Mouse (Mus musculus): ENCODE measurements around the gene Spag9. TPM values are rescaled to one million over a fixed set of nuclear protein-coding genes. Genes with fewer than 3 reads are reported as not detected.

Spag9 gene
- polyA plus RNA-seq, 1 experiment from 2014 or later = 17.8 TPM

DNA sequence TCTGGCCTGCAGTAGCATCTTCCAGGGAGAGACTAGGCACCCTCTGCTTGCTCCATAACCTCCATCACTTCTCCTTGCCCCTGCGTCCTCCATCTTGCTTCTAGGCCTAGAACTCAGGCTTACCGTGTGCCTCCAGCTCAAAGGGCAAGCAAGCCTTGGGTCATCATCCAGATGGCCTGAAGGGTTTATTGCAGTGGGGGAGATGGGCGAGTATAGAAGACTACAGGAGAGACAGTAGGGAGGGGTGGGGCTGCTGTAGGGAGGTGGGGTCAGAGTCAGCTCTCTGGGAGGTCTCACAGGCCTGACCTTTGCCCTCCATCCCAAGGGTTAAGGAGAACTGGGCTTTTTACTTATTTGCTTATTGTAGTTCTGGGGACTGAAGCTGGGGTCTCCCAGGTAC, 144.6 kb downstream of the Spag9 start:
- 65% methylated on average over 3 of the region's 3 CpGs for WGBS
- H3K27ac ChIP-seq (ENCODE audit: low read length) = no peak overlapping the region
- H3K27me3 ChIP-seq (replicated peaks; ENCODE audit: control insufficient read depth, insufficient read depth, low read length) = no peaks in the 10 kb centered on the region
- H3K9me3 ChIP-seq (ENCODE audit: control insufficient read depth, low read length) = no peaks in the 10 kb centered on the region
- H3K4me3 ChIP-seq (ENCODE audit: low read length) = no peak overlapping the region
- H3K4me2 ChIP-seq (ENCODE audit: low read depth, low read length) = no peak overlapping the region
- no peaks in the 10 kb centered on the region for H3K36me3 ChIP-seq (ENCODE audit: control insufficient read depth, insufficient read depth, low read length)
- H3K4me1 ChIP-seq (ENCODE audit: control insufficient read depth, insufficient read depth, low read length) = peaks cover 20% of the 10 kb centered on the region
- no peak for ATAC-seq
- H3K9ac ChIP-seq (ENCODE audit: low read depth, low read length) = no peak overlapping the region

DNA sequence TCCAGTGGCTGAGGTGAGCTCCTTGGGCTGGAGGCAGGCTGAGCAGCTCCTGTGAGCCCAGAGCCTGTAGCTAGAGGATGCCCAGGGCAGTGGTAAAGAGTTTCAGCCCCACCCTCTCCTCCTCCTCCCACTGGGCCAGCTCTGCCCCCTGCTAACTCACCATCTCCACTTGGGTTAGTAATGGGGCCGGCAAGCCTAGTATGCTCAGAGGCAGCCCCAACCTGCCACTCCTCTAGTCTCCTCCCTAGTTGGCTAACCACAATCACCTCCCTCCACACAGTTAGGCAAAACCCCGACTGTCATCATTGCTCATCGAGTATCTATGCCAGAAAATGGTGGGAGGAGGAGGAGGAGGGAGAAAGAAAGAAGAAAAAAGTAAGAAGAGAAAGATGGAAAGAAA, 145.7 kb downstream of the Spag9 start:
- ATAC-seq = no peak
- H3K4me3 ChIP-seq (ENCODE audit: low read length) = no peak overlapping the region
- peaks cover 18% of the 10 kb centered on the region for H3K4me1 ChIP-seq (ENCODE audit: control insufficient read depth, insufficient read depth, low read length)
- no peak overlapping the region for H3K27ac ChIP-seq (ENCODE audit: low read length)
- WGBS = 63% methylated on average over 3 of the region's 3 CpGs
- H3K4me2 ChIP-seq (ENCODE audit: low read depth, low read length) = no peak overlapping the region
- H3K9me3 ChIP-seq (ENCODE audit: control insufficient read depth, low read length) = no peaks in the 10 kb centered on the region
- H3K9ac ChIP-seq (ENCODE audit: low read depth, low read length) = no peak overlapping the region
- no peaks in the 10 kb centered on the region for H3K27me3 ChIP-seq (replicated peaks; ENCODE audit: control insufficient read depth, insufficient read depth, low read length)
- no peaks in the 10 kb centered on the region for H3K36me3 ChIP-seq (ENCODE audit: control insufficient read depth, insufficient read depth, low read length)

DNA sequence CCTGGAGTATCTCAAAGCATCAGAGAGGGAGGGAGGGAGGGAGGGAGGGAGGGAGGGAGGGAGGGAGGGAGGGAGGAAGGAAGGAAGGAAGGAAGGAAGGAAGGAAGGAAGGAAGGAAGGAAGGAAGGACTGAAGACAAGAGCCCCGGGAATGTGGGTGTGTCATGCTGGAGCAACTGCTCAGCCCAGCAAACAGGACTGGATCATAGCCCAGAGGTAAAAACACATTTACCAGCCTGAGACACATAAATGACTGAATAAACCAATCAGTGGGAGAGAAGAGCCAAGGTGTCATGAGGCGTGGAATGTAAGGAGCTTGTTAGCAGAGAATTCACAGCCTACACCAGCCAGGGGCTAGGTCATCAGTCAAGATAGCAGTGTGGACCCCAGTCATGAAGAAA, 147.4 kb downstream of the Spag9 start:
- Histone ChIP-seq H3K9me3 (ENCODE audit: control insufficient read depth, low read length) (no peaks in the 10 kb centered on the region), H3K4me1 (ENCODE audit: control insufficient read depth, insufficient read depth, low read length) (peaks cover 4% of the 10 kb centered on the region), H3K9ac (ENCODE audit: low read depth, low read length) (no peak overlapping the region), H3K27ac (ENCODE audit: low read length) (no peak overlapping the region), H3K4me3 (ENCODE audit: low read length) (no peak overlapping the region), H3K27me3 (replicated peaks; ENCODE audit: control insufficient read depth, insufficient read depth, low read length) (no peaks in the 10 kb centered on the region), H3K4me2 (ENCODE audit: low read depth, low read length) (no peak overlapping the region), H3K36me3 (ENCODE audit: control insufficient read depth, insufficient read depth, low read length) (no peaks in the 10 kb centered on the region)
- no peak for ATAC-seq
- 63% methylated on average over 2 of the region's 2 CpGs for WGBS

DNA sequence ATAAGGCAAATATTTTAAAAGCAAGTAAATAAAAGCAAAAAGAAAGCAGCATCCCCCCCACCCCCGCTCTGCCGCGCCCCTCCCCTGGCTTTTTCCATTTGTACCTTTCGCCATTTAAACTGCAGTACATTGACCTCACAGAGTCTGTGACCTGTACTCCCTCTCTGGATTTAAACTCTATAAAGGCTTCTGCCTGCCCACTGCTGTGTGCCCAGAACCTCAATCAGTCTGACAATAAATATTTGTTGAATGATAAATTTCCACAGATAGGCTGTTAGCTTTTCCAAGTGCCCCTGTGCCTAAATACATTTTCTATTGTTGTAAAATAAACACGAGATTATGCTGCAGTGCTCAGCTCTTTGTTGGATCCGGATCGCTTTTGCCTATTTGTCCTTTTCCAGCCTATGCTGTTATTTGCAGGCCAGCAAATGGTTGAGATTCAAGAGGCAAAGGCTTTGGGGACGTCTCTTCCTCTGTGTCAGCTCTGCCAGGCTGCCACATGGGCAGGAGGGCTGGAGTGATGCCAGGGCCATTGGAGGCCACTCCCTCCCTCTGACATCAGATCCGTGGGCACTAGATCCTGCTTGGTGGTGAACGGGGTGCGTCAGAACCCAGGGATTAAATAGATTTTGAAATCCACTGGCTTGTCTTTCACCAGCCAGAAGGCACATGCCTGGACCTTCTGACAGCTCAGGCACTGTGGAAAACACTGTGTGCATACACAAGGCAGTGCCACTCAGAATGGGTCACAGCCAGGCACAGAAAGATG, 149.1 kb downstream of the Spag9 start:
- no peaks in the 10 kb centered on the region for H3K9me3 ChIP-seq (ENCODE audit: control insufficient read depth, low read length)
- H3K4me3 ChIP-seq (ENCODE audit: low read length) = no peak overlapping the region
- no peaks in the 10 kb centered on the region for H3K36me3 ChIP-seq (ENCODE audit: control insufficient read depth, insufficient read depth, low read length)
- WGBS = 55% methylated on average over 11 of the region's 11 CpGs
- H3K9ac ChIP-seq (ENCODE audit: low read depth, low read length) = no peak overlapping the region
- H3K4me2 ChIP-seq (ENCODE audit: low read depth, low read length) = no peak overlapping the region
- peaks cover 5% of the 10 kb centered on the region for H3K4me1 ChIP-seq (ENCODE audit: control insufficient read depth, insufficient read depth, low read length)
- 0 out of 2 replicates have a peak overlapping the region, but pooled peaks have one; percentile 43 for H3K27ac ChIP-seq (ENCODE audit: low read length)
- no peak for ATAC-seq
- no peaks in the 10 kb centered on the region for H3K27me3 ChIP-seq (replicated peaks; ENCODE audit: control insufficient read depth, insufficient read depth, low read length)

DNA sequence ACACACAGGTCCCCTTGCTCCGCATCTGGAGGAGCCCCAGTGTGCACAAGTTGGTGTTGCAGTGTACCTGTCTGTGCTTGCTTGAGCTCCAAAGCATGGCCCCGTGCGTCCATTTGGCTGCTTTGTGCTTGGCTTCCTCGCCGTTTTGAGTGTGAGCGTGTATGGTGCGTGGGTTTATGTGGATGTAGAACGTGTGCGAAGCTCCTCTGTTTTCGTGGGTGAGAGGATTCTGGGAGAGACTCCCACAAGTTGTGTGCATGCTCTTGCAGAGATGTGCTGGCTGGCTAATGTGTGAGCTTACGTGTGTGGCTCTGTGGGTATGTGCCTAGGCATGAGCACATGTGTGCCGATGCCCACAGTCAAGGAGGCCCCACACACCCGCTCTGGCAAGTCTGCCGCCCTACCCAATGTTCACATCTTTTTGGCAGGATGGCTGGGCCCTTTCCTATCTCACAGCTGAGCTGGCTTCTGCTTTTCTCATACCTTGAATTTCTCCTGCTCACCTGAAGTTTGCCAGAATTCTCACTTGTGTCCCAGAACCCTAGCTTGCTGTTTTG, 150.2 kb downstream of the Spag9 start:
- H3K27ac ChIP-seq (ENCODE audit: low read length) = no peak overlapping the region
- no peak for ATAC-seq
- WGBS = 89% methylated on average over 14 of the region's 14 CpGs
- no peak overlapping the region for H3K9ac ChIP-seq (ENCODE audit: low read depth, low read length)
- H3K36me3 ChIP-seq (ENCODE audit: control insufficient read depth, insufficient read depth, low read length) = no peaks in the 10 kb centered on the region
- no peaks in the 10 kb centered on the region for H3K9me3 ChIP-seq (ENCODE audit: control insufficient read depth, low read length)
- H3K27me3 ChIP-seq (replicated peaks; ENCODE audit: control insufficient read depth, insufficient read depth, low read length) = no peaks in the 10 kb centered on the region
- no peak overlapping the region for H3K4me2 ChIP-seq (ENCODE audit: low read depth, low read length)
- H3K4me3 ChIP-seq (ENCODE audit: low read length) = no peak overlapping the region
- H3K4me1 ChIP-seq (ENCODE audit: control insufficient read depth, insufficient read depth, low read length) = peaks cover 12% of the 10 kb centered on the region

DNA sequence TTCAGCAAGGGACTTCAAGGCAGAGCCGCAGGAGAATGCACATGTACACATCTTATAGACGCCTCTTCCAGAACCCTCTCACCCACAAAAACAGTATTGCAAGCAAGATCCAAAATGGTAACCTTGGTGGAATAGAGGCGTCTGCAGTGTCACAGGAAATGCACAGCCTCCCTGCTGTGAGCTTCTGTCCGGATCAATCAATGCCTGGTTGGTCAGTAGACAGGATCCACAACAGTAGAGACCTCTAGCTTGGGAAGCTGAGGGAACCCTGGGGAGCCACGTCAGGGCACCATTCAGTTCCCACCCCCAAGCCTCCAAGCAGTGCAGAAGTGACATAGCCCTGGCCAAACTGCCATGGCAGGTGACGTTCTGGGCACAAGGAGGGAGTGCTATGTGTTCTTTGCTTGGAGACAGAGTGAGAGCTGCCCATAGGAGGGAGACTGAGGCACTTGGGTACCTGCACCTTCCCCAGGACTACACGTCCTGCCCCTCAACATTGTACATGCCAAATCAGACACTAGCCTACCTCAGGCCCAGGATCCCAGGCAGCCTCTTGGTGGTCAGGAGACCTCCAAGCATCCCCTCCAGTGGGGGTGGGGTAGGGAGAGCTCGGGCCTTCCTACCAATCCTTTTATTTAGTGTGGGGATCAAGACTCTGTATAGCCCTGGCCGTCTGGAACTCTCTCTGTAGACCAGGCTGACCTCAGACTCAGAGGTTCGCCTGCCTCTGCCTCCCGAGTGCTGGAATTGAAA, 151.0 kb downstream of the Spag9 start:
- Histone ChIP-seq H3K9me3 (ENCODE audit: control insufficient read depth, low read length) (no peaks in the 10 kb centered on the region), H3K4me2 (ENCODE audit: low read depth, low read length) (no peak overlapping the region), H3K27ac (ENCODE audit: low read length) (no peak overlapping the region), H3K4me1 (ENCODE audit: control insufficient read depth, insufficient read depth, low read length) (peaks cover 12% of the 10 kb centered on the region), H3K27me3 (replicated peaks; ENCODE audit: control insufficient read depth, insufficient read depth, low read length) (no peaks in the 10 kb centered on the region), H3K4me3 (ENCODE audit: low read length) (no peak overlapping the region), H3K36me3 (ENCODE audit: control insufficient read depth, insufficient read depth, low read length) (no peaks in the 10 kb centered on the region), H3K9ac (ENCODE audit: low read depth, low read length) (no peak overlapping the region)
- 81% methylated on average over 11 of the region's 11 CpGs for WGBS
- no peak for ATAC-seq

DNA sequence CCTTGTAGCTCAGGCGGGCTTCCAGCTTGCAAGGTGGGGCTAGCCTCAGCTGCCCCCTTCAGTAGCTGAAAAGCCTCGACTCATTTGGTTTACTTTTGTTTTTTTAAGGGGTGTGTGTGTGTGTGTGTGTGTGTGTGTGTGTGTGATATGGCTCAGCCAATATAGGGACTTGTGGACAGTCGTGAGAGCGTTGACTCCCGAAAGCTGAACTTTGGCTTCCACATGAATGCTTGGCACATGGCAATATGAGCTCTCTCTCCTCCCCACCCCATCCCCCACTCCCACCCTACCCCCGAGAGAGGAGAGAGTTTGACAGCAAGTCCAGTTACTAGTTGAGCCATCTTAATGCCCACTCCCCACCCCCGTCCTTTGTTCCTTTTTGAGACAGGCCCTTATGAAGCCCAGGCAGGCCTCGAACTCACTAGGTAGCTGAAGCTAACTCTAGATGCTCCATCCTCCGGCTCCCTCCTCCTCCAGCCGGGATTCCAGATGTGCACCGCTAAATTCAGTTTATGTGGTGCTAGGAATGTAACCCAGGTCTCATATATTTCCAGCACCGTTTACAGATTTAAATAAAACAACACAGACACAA, 152.3 kb downstream of the Spag9 start:
- Histone ChIP-seq H3K9me3 (ENCODE audit: control insufficient read depth, low read length) (no peaks in the 10 kb centered on the region), H3K9ac (ENCODE audit: low read depth, low read length) (no peak overlapping the region), H3K36me3 (ENCODE audit: control insufficient read depth, insufficient read depth, low read length) (no peaks in the 10 kb centered on the region), H3K27ac (ENCODE audit: low read length) (no peak overlapping the region), H3K27me3 (replicated peaks; ENCODE audit: control insufficient read depth, insufficient read depth, low read length) (no peaks in the 10 kb centered on the region), H3K4me2 (ENCODE audit: low read depth, low read length) (no peak overlapping the region), H3K4me3 (ENCODE audit: low read length) (no peak overlapping the region), H3K4me1 (ENCODE audit: control insufficient read depth, insufficient read depth, low read length) (peaks cover 12% of the 10 kb centered on the region)
- 72% methylated on average over 12 of the region's 12 CpGs for WGBS
- no peak for ATAC-seq

DNA sequence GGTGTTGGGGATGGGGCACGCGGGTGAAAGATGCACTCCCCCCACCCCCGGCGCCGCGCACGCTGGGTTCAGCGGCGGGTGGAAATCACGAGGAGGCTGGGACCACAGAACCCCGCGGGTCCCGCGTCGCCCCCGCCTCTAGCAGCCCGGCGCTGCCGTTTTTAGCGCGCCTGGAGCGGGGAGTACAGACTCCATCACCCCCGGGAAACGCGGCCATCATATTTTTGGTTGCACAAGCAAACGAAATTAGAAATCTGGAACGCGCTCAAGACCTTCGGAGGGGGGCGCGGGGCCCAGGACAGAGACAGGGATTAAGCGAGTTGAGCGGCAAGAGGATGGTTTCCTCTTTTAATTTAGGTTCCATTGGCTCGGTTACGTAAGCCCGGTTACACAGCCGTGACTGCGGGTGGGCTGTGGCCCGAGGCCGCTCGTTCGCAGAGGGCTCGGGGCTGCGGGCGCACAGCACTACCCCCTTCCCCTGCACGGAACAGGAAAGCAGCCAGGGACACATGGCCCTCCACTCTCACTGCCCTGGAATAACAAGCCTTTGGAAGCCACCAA, 153.1 kb downstream of the Spag9 start:
- peak; percentile 44 for ATAC-seq

More for the DNA sequence above, 153.1 kb downstream of the Spag9 start:
- Histone ChIP-seq H3K9ac (ENCODE audit: low read depth, low read length) (peak overlapping the region; percentile 54), H3K27me3 (replicated peaks; ENCODE audit: control insufficient read depth, insufficient read depth, low read length) (no peaks in the 10 kb centered on the region), H3K9me3 (ENCODE audit: control insufficient read depth, low read length) (no peaks in the 10 kb centered on the region), H3K4me1 (ENCODE audit: control insufficient read depth, insufficient read depth, low read length) (peaks cover 12% of the 10 kb centered on the region), H3K36me3 (ENCODE audit: control insufficient read depth, insufficient read depth, low read length) (no peaks in the 10 kb centered on the region), H3K27ac (ENCODE audit: low read length) (no peak overlapping the region), H3K4me2 (ENCODE audit: low read depth, low read length) (peak overlapping the region; percentile 94), H3K4me3 (ENCODE audit: low read length) (peak overlapping the region; percentile 54)
- under 1% methylated on average over 46 of the region's 46 CpGs for WGBS
